Mouse (Mus musculus): ENCODE results near the gene Vsir. TPM values are rescaled to one million over a fixed set of nuclear protein-coding genes. Genes with fewer than 3 reads are reported as not detected.

Vsir gene
- polyA plus RNA-seq, 1 experiment, result 97.9 TPM

DNA sequence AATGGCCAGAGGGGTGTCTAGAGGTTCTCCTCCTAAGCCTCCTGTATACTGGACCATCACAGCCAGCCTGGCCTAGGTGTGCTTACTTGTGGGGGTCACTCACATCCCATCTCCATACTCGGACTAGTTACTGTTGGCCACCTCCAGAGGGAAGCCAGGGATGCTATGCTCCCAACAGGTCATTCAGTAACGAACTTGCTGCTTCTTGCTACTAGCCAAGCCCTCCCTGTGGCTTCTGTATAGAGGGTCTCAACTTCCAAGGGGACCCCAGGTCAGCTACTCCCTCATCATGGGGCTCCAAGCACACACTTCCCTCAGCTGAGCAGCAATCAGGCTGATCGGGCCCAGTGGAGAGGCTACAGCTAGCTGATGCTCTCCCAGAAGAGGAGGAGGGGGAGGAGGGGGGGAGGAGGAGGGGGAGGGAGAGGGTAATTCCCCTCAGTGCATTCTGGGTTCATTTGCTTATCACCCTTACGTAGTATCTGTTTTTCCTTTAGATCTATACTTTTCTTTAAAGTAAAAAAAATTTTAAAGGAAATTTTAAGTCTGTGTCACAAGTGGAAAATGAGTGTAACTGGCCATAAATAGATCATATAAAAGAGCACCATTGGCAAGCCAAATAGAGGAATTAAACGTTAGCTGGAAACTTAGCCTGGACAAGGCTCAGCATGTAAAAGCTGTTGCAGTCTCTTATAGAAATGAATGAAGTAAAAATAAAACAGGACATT lies 3.6 kb downstream of the Vsir start:
- TF ChIP-seq POLR2A (IDR thresholded peaks at IDR 0.05; ENCODE audit: borderline replicate concordance, control insufficient read depth, low read depth, low read length) (no peak), CTCF (IDR thresholded peaks at IDR 0.05; ENCODE audit: control insufficient read depth, insufficient read depth, low read length) (no peak)
- peak overlapping the region; percentile 99 for H3K27ac ChIP-seq (ENCODE audit: control insufficient read depth, insufficient read depth, low read depth, low read length, poor library complexity)
- peak overlapping the region; percentile 83 for H3K4me3 ChIP-seq (replicated peaks; ENCODE audit: control insufficient read depth, low read depth, low read length)
- H3K4me1 ChIP-seq (ENCODE audit: control insufficient read depth, insufficient read depth, low read length), result peaks cover 13% of the 10 kb centered on the region
- WGBS, result 33% methylated on average over 5 of the region's 5 CpGs

- Histone ChIP-seq H3K27ac (ENCODE audit: control insufficient read depth, insufficient read depth, low read depth, low read length, poor library complexity) (peak overlapping the region; percentile 69), H3K4me1 (ENCODE audit: control insufficient read depth, insufficient read depth, low read length) (peaks cover 13% of the 10 kb centered on the region), H3K4me3 (replicated peaks; ENCODE audit: control insufficient read depth, low read depth, low read length) (peak overlapping the region; percentile 19)
- TF ChIP-seq POLR2A (IDR thresholded peaks at IDR 0.05; ENCODE audit: borderline replicate concordance, control insufficient read depth, low read depth, low read length) (no peak), CTCF (IDR thresholded peaks at IDR 0.05; ENCODE audit: control insufficient read depth, insufficient read depth, low read length) (no peak)
- 7% methylated on average over 3 of the region's 3 CpGs for WGBS
Observed at GRCm38 (mm10) chr10:60350805-60351167, 4.1 kb downstream of the Vsir start.

- Histone ChIP-seq H3K27ac (ENCODE audit: control insufficient read depth, insufficient read depth, low read depth, low read length, poor library complexity) (peak overlapping the region; percentile 69), H3K4me1 (ENCODE audit: control insufficient read depth, insufficient read depth, low read length) (peaks cover 11% of the 10 kb centered on the region), H3K4me3 (replicated peaks; ENCODE audit: control insufficient read depth, low read depth, low read length) (peak overlapping the region; percentile 38)
- no peak for TF ChIP-seq CTCF (IDR thresholded peaks at IDR 0.05; ENCODE audit: control insufficient read depth, insufficient read depth, low read length)
- TF ChIP-seq POLR2A (IDR thresholded peaks at IDR 0.05; ENCODE audit: borderline replicate concordance, control insufficient read depth, low read depth, low read length), result no peak
- 6% methylated on average over 3 of the region's 3 CpGs for WGBS
Observed at GRCm38 (mm10) chr10:60351248-60351647, 4.6 kb downstream of the Vsir start.

GRCm38 (mm10) chr10:60351761-60352455 lies 5.3 kb downstream of the Vsir start:
- H3K27ac ChIP-seq (ENCODE audit: control insufficient read depth, insufficient read depth, low read depth, low read length, poor library complexity), result peak overlapping the region; percentile 69
- TF ChIP-seq CTCF (IDR thresholded peaks at IDR 0.05; ENCODE audit: control insufficient read depth, insufficient read depth, low read length), result no peak
- TF ChIP-seq POLR2A (IDR thresholded peaks at IDR 0.05; ENCODE audit: borderline replicate concordance, control insufficient read depth, low read depth, low read length), result no peak
- peaks cover 9% of the 10 kb centered on the region for H3K4me1 ChIP-seq (ENCODE audit: control insufficient read depth, insufficient read depth, low read length)
- peak overlapping the region; percentile 38 for H3K4me3 ChIP-seq (replicated peaks; ENCODE audit: control insufficient read depth, low read depth, low read length)
- 37% methylated on average over 7 of the region's 7 CpGs for WGBS

GRCm38 (mm10) chr10:60353241-60354002 lies 6.8 kb downstream of the Vsir start:
- no peak overlapping the region for H3K4me3 ChIP-seq (replicated peaks; ENCODE audit: control insufficient read depth, low read depth, low read length)
- WGBS, result 89% methylated on average over 5 of the region's 5 CpGs
- no peak overlapping the region for H3K27ac ChIP-seq (ENCODE audit: control insufficient read depth, insufficient read depth, low read depth, low read length, poor library complexity)
- TF ChIP-seq POLR2A (IDR thresholded peaks at IDR 0.05; ENCODE audit: borderline replicate concordance, control insufficient read depth, low read depth, low read length), result no peak
- no peak for TF ChIP-seq CTCF (IDR thresholded peaks at IDR 0.05; ENCODE audit: control insufficient read depth, insufficient read depth, low read length)
- peaks cover 9% of the 10 kb centered on the region for H3K4me1 ChIP-seq (ENCODE audit: control insufficient read depth, insufficient read depth, low read length)

DNA sequence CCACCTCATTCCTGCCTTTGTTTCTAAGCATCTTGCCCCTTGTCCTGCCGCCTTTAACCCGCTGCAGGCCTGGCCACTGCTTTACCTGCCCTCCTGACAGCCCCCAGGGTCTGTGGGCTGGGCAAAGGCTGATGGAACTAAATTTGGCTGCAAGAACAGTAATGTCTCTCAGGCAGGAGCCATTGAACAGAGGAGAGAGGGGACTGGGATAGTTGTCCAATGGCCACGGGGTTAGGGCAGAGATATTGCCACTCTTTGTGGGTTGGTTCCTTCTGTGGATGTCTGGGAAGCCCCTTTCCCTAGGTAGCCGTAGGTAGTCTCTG lies 7.3 kb downstream of the Vsir start:
- no peak for TF ChIP-seq POLR2A (IDR thresholded peaks at IDR 0.05; ENCODE audit: borderline replicate concordance, control insufficient read depth, low read depth, low read length)
- 93% methylated on average over 4 of the region's 4 CpGs for WGBS
- H3K27ac ChIP-seq (ENCODE audit: control insufficient read depth, insufficient read depth, low read depth, low read length, poor library complexity), result no peak overlapping the region
- H3K4me1 ChIP-seq (ENCODE audit: control insufficient read depth, insufficient read depth, low read length), result peaks cover 9% of the 10 kb centered on the region
- no peak overlapping the region for H3K4me3 ChIP-seq (replicated peaks; ENCODE audit: control insufficient read depth, low read depth, low read length)

GRCm38 (mm10) chr10:60354881-60355677 lies 8.4 kb downstream of the Vsir start:
- 85% methylated on average over 11 of the region's 11 CpGs for WGBS
- TF ChIP-seq POLR2A (IDR thresholded peaks at IDR 0.05; ENCODE audit: borderline replicate concordance, control insufficient read depth, low read depth, low read length) (no peak), CTCF (IDR thresholded peaks at IDR 0.05; ENCODE audit: control insufficient read depth, insufficient read depth, low read length) (no peak)
- H3K27ac ChIP-seq (ENCODE audit: control insufficient read depth, insufficient read depth, low read depth, low read length, poor library complexity), result no peak overlapping the region
- H3K4me1 ChIP-seq (ENCODE audit: control insufficient read depth, insufficient read depth, low read length), result peaks cover 5% of the 10 kb centered on the region; the same call in 1 of the 2 replicates
- no peak overlapping the region for H3K4me3 ChIP-seq (replicated peaks; ENCODE audit: control insufficient read depth, low read depth, low read length)

All from bone marrow, adult 2 months (tissue).